Mouse (Mus musculus): ENCODE data around the gene Chit1. TPM values are rescaled to one million over a fixed set of nuclear protein-coding genes. Genes with fewer than 3 reads are reported as not detected.

The Chit1 gene
- polyA plus RNA-seq, 1 experiment from 2014 or later: 1.4 TPM

DNA sequence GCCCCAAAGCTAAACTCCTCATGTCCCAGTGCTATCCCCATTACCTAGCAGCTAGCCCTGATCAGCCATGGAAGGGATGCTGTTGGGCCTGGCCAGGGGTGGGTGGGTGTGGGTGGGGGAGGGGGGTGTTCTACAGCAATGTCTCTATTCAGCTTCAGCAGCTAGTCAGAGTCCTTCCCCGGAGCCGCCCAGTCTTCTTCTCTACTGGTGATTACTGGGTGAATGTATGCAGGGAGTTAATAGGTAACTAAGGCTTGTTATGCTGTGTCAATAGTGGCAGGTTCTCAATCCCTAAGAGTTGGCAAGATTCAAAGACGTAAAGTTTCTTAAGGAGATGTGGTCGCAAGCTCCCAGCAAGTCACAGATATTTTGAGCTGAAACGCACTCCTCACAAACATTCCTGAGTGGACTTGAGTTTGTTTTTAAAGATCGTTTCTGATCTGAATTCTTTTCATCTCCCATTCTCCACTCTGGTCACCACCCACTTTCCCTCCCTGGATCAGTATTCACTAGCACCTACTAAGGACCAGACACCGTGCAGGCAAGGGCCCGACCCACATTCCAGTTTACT lies 40.9 kb upstream of the Chit1 start:
- 41% methylated on average over 8 of the region's 8 CpGs for WGBS
- no peaks in the 10 kb centered on the region for H3K9me3 ChIP-seq (ENCODE audit: control insufficient read depth, low read length)
- no peaks in the 10 kb centered on the region for H3K27me3 ChIP-seq (ENCODE audit: control insufficient read depth, insufficient read depth, low read length)
- no peak for ATAC-seq (ENCODE audit: low read depth)
- 0 out of 2 replicates have a peak, but pooled peaks cover 9% of the 10 kb centered on the region for H3K4me1 ChIP-seq (ENCODE audit: control insufficient read depth, insufficient read depth, low read length)
- no peaks in the 10 kb centered on the region for H3K36me3 ChIP-seq (ENCODE audit: control insufficient read depth, insufficient read depth, low read length)
- no peak overlapping the region for H3K4me3 ChIP-seq (ENCODE audit: low read depth, low read length)
- H3K9ac ChIP-seq (replicated peaks; ENCODE audit: low read depth, low read length): no peak overlapping the region
- H3K27ac ChIP-seq (ENCODE audit: low read depth, low read length): no peak overlapping the region
- no peak overlapping the region for H3K4me2 ChIP-seq (ENCODE audit: low read depth, low read length)

DNA sequence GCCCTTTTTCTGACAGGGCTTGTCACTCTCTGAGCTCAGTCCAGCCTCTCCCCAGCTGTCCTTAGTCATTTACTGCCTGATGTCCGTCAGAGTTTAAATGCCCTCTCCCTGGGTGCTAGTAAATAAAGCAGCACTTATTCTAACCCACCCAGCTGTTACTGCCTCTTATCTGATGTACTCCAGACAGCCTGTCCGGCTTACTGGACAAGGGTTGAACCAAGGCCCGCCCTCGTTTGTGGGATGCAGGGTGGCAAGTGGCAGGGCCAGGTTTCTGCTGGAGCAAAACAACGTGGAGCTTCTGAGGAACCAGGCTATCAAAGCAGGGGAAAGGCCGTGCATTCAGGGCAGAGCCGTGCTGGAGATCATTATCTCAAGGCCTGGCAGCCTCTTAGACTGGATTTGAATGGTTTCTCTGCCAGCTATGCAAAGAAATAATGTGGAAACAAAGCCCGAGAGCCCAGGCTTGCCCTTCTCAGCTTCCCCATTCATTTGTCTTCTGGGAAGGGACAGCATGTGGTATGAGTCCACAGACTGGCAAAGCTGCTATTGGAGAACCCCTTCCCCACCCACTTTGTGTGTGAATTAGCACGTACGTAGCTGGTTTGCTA lies 39.5 kb upstream of the Chit1 start:
- 20% methylated on average over 10 of the region's 10 CpGs for WGBS
- H3K4me3 ChIP-seq (ENCODE audit: low read depth, low read length): no peak overlapping the region
- peaks cover 16% of the 10 kb centered on the region for H3K4me1 ChIP-seq (ENCODE audit: control insufficient read depth, insufficient read depth, low read length)
- no peak overlapping the region for H3K4me2 ChIP-seq (ENCODE audit: low read depth, low read length)
- no peak overlapping the region for H3K9ac ChIP-seq (replicated peaks; ENCODE audit: low read depth, low read length)
- no peaks in the 10 kb centered on the region for H3K27me3 ChIP-seq (ENCODE audit: control insufficient read depth, insufficient read depth, low read length)
- H3K36me3 ChIP-seq (ENCODE audit: control insufficient read depth, insufficient read depth, low read length): no peaks in the 10 kb centered on the region
- H3K9me3 ChIP-seq (ENCODE audit: control insufficient read depth, low read length): no peaks in the 10 kb centered on the region
- H3K27ac ChIP-seq (ENCODE audit: low read depth, low read length): peak overlapping the region; percentile 13
- peak; percentile 22; the same call in 1 of the 2 replicates for ATAC-seq (ENCODE audit: low read depth)

DNA sequence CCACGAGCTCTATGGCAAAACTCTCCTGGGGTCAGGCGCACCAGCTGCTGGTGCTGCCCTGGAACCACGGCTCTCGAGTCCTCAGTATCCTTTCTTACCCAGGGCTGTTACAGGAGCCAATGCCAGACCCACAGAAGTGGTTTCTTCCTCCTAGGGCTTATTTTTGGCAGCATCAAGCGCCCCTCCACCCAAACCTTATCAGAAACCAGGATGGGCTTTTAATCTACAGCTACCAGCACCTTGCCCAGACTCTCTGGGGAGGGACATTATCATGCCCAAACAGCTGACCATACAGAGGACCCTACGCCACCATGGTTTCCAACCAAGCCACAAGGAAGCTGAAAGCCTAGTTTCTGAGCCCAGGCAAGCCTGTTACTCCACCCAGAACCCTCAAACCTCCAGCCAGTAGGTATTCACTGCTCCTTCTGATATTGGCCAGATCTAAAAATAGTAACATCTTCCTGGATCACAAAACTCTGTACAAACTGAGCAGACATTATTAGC lies 37.9 kb upstream of the Chit1 start:
- Histone ChIP-seq H3K36me3 (ENCODE audit: control insufficient read depth, insufficient read depth, low read length) (no peaks in the 10 kb centered on the region), H3K27me3 (ENCODE audit: control insufficient read depth, insufficient read depth, low read length) (no peaks in the 10 kb centered on the region), H3K4me2 (ENCODE audit: low read depth, low read length) (no peak overlapping the region), H3K9ac (replicated peaks; ENCODE audit: low read depth, low read length) (no peak overlapping the region), H3K9me3 (ENCODE audit: control insufficient read depth, low read length) (no peaks in the 10 kb centered on the region), H3K4me1 (ENCODE audit: control insufficient read depth, insufficient read depth, low read length) (peaks cover 20% of the 10 kb centered on the region), H3K4me3 (ENCODE audit: low read depth, low read length) (no peak overlapping the region), H3K27ac (ENCODE audit: low read depth, low read length) (no peak overlapping the region)
- no peak for ATAC-seq (ENCODE audit: low read depth)
- 67% methylated on average over 6 of the region's 6 CpGs for WGBS

DNA sequence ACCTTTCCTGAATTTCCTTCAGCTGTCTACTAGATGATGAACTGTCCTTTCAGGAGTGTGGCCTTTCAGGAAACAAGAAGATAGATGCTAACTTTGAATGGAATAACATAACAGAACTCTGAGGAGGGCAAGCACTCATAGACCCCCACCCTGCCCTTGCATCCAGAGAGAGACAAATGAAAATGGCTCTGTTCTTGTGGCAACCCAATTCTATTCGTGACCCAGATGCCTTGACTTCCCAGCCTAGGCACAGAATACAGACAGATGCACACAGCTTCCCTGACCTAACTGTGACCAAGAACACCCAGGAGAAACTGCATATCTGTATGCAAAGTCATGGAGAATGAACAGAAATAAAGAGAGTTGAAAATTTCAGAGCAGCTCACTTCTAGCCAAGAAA lies 37.4 kb upstream of the Chit1 start:
- WGBS: 62% methylated on average over 1 of the region's 1 CpGs
- H3K4me2 ChIP-seq (ENCODE audit: low read depth, low read length): no peak overlapping the region
- H3K4me3 ChIP-seq (ENCODE audit: low read depth, low read length): no peak overlapping the region
- no peak for ATAC-seq (ENCODE audit: low read depth)
- H3K36me3 ChIP-seq (ENCODE audit: control insufficient read depth, insufficient read depth, low read length): no peaks in the 10 kb centered on the region
- H3K27ac ChIP-seq (ENCODE audit: low read depth, low read length): no peak overlapping the region
- no peak overlapping the region for H3K9ac ChIP-seq (replicated peaks; ENCODE audit: low read depth, low read length)
- no peaks in the 10 kb centered on the region for H3K9me3 ChIP-seq (ENCODE audit: control insufficient read depth, low read length)
- peaks cover 21% of the 10 kb centered on the region for H3K4me1 ChIP-seq (ENCODE audit: control insufficient read depth, insufficient read depth, low read length)
- no peaks in the 10 kb centered on the region for H3K27me3 ChIP-seq (ENCODE audit: control insufficient read depth, insufficient read depth, low read length)

DNA sequence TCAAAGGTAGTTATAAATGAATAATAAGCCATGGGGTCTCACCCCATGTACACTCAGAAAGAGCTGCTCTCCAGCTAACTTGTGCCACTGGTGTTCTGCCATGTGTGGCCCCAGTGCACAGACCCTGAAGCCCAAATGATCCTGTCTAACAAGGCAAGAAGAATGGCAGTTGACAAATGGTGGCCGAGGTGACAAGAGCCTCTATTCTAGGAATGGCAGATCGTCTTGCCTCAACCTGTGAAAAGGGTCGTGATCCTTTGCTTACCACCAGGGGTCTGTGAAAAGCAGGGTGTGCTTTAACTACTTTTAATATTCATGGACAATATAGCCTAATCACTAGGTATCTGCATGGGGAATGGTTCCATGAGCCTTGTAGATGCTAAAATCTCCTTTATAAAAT lies 36.9 kb upstream of the Chit1 start:
- Histone ChIP-seq H3K9ac (replicated peaks; ENCODE audit: low read depth, low read length) (no peak overlapping the region), H3K4me3 (ENCODE audit: low read depth, low read length) (no peak overlapping the region), H3K36me3 (ENCODE audit: control insufficient read depth, insufficient read depth, low read length) (no peaks in the 10 kb centered on the region), H3K27me3 (ENCODE audit: control insufficient read depth, insufficient read depth, low read length) (no peaks in the 10 kb centered on the region), H3K9me3 (ENCODE audit: control insufficient read depth, low read length) (no peaks in the 10 kb centered on the region), H3K4me2 (ENCODE audit: low read depth, low read length) (peak overlapping the region; percentile 4; the same call in 1 of the 2 replicates), H3K4me1 (ENCODE audit: control insufficient read depth, insufficient read depth, low read length) (peaks cover 21% of the 10 kb centered on the region), H3K27ac (ENCODE audit: low read depth, low read length) (no peak overlapping the region)
- no peak for ATAC-seq (ENCODE audit: low read depth)
- WGBS: 28% methylated on average over 3 of the region's 3 CpGs

DNA sequence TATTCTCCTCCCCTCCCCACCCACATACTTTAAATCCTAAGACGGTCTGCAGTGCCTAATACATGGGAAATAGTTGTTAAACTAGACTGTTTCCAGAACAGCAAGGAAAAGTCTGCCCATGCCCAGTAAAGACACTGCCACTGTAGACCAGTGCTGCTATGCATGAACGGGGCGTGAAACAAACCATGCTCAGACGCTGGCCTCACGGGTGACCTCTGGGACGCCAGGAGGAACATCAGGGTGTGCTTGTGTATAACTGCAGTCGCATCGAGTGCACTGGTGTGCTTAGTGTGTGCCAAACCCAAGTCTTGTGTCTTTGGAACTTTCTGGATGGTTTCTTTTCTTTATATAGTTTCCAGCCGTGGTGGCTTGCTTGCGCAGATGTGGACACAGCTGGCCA lies 36.4 kb upstream of the Chit1 start:
- peak overlapping the region; percentile 64; the same call in 1 of the 2 replicates for H3K4me2 ChIP-seq (ENCODE audit: low read depth, low read length)
- H3K9me3 ChIP-seq (ENCODE audit: control insufficient read depth, low read length): no peaks in the 10 kb centered on the region
- no peak overlapping the region for H3K9ac ChIP-seq (replicated peaks; ENCODE audit: low read depth, low read length)
- no peak overlapping the region for H3K4me3 ChIP-seq (ENCODE audit: low read depth, low read length)
- WGBS: 68% methylated on average over 10 of the region's 10 CpGs
- peaks cover 21% of the 10 kb centered on the region for H3K4me1 ChIP-seq (ENCODE audit: control insufficient read depth, insufficient read depth, low read length)
- no peaks in the 10 kb centered on the region for H3K27me3 ChIP-seq (ENCODE audit: control insufficient read depth, insufficient read depth, low read length)
- ATAC-seq (ENCODE audit: low read depth): no peak
- no peak overlapping the region for H3K27ac ChIP-seq (ENCODE audit: low read depth, low read length)
- H3K36me3 ChIP-seq (ENCODE audit: control insufficient read depth, insufficient read depth, low read length): no peaks in the 10 kb centered on the region

DNA sequence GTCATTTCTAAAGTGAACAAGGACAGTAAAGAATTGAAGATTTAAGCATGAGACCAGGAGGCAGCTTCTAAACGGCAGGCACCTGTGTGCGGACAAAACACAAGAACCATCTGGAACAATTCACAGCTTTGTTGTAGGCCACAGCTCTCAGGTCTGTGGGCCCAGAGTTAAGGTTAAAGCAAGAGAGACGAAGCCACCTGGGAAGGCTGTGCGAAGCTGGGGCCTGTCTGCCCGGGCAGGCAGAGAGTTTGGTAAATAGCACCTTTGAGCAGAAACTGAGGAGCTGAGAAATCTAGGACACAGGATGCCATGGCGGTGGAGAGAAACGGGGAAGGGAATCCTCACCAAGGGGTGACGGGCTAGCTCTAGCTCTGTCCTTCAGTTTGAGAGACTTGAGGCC lies 35.5 kb upstream of the Chit1 start:
- Histone ChIP-seq H3K4me3 (ENCODE audit: low read depth, low read length) (peak overlapping the region; percentile 71), H3K36me3 (ENCODE audit: control insufficient read depth, insufficient read depth, low read length) (no peaks in the 10 kb centered on the region), H3K27ac (ENCODE audit: low read depth, low read length) (no peak overlapping the region), H3K9me3 (ENCODE audit: control insufficient read depth, low read length) (no peaks in the 10 kb centered on the region), H3K4me1 (ENCODE audit: control insufficient read depth, insufficient read depth, low read length) (peaks cover 21% of the 10 kb centered on the region), H3K4me2 (ENCODE audit: low read depth, low read length) (peak overlapping the region; percentile 64), H3K27me3 (ENCODE audit: control insufficient read depth, insufficient read depth, low read length) (no peaks in the 10 kb centered on the region), H3K9ac (replicated peaks; ENCODE audit: low read depth, low read length) (peak overlapping the region; percentile 25; the same call in 1 of the 2 replicates)
- no peak for ATAC-seq (ENCODE audit: low read depth)
- WGBS: 82% methylated on average over 8 of the region's 8 CpGs

DNA sequence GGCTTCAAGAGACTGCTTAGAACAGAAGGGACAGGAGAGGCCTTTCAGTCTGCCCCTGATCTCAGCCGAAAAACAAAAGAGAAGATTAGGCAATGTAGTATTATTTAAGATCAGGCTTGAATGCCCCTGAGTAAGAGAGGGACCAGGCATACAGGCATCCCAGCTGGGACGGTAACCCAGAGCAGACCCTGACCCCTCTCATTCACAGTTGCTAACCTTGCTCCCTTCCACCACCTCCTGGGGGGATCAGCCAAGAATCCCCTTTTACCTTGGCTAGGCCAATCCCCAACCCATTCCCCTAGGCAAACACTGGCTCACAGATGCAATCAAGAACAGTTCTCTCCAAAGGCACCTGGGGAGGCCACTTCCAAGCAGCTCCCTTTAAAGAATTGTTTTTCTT lies 34.3 kb upstream of the Chit1 start:
- no peak for ATAC-seq (ENCODE audit: low read depth)
- no peaks in the 10 kb centered on the region for H3K27me3 ChIP-seq (ENCODE audit: control insufficient read depth, insufficient read depth, low read length)
- H3K27ac ChIP-seq (ENCODE audit: low read depth, low read length): peak overlapping the region; percentile 55; the same call in 1 of the 2 replicates
- H3K36me3 ChIP-seq (ENCODE audit: control insufficient read depth, insufficient read depth, low read length): no peaks in the 10 kb centered on the region
- H3K9ac ChIP-seq (replicated peaks; ENCODE audit: low read depth, low read length): peak overlapping the region; percentile 44
- peak overlapping the region; percentile 64 for H3K4me2 ChIP-seq (ENCODE audit: low read depth, low read length)
- no peaks in the 10 kb centered on the region for H3K9me3 ChIP-seq (ENCODE audit: control insufficient read depth, low read length)
- 25% methylated on average over 2 of the region's 2 CpGs for WGBS
- H3K4me1 ChIP-seq (ENCODE audit: control insufficient read depth, insufficient read depth, low read length): peaks cover 21% of the 10 kb centered on the region
- H3K4me3 ChIP-seq (ENCODE audit: low read depth, low read length): peak overlapping the region; percentile 71

DNA sequence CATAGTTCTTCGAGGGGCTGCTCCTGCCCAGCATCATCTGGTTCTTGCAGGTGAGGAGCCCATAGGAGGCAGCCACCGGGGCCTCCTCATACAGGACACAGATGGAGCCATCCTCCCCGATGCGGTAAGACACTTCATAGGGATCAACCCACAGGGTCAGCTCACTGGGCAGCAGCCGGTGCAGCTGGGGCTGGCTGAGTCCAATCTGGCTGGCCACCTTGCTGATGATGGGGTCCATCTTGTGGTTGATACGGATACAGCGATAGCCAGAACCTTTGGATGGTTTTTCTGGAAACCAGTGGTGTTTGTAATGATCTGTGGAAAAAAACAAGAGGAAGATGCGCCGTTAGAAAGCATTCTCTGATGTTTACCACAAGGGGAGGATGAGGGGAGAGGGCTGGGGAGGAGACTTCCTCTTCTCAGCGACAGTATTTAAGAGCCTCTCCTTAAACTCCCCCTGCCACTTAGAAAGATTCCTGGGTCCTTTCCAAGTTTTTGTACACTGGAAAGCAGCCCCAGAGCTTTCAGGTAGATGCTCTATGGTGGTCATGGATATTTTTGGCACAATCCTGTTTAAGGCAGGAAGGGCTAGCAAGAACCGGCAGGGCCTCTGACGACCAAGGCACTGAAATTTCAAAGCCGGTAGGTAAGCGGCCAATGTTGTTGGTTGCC lies 33.5 kb upstream of the Chit1 start:
- Histone ChIP-seq H3K27ac (ENCODE audit: low read depth, low read length) (peak overlapping the region; percentile 78), H3K36me3 (ENCODE audit: control insufficient read depth, insufficient read depth, low read length) (no peaks in the 10 kb centered on the region), H3K9ac (replicated peaks; ENCODE audit: low read depth, low read length) (peak overlapping the region; percentile 80), H3K27me3 (ENCODE audit: control insufficient read depth, insufficient read depth, low read length) (no peaks in the 10 kb centered on the region), H3K4me2 (ENCODE audit: low read depth, low read length) (peak overlapping the region; percentile 64), H3K9me3 (ENCODE audit: control insufficient read depth, low read length) (no peaks in the 10 kb centered on the region), H3K4me3 (ENCODE audit: low read depth, low read length) (peak overlapping the region; percentile 71), H3K4me1 (ENCODE audit: control insufficient read depth, insufficient read depth, low read length) (peaks cover 21% of the 10 kb centered on the region)
- WGBS: 23% methylated on average over 14 of the region's 14 CpGs
- ATAC-seq (ENCODE audit: low read depth): no peak
